Mouse (Mus musculus): ENCODE measurements around the gene Hbb-bs.
"Not testable (repeated sequence)": the region's sequence is repeated elsewhere in the genome, so short reads cannot be mapped to it uniquely, and the experiment has no call there.

Hbb-bs gene

GRCm38 (mm10) chr7:103827808-103828207 lies at the start of gene Hbb-bs:
Gene Hbb-bs, minus strand, starts transcription at chr7:103828096.
- DNase-seq: no peak

DNA sequence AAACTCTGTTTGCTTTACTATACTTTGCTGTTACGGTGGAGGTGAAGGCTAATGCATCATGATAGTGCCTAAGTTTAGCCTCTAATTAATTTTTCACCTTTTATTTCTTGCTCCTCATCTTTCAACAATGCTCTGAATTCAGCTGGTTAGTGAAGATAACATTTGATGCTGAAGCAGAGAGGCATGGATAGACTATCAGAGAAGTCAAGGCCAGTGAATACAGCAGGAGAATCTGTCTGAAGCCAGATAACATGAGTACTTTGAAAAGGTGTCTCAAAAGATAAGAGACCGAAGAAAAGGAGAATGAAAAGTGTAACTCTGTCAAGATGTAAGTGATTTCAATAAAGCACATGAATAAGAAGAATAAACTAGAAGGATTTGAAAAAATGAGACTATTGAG lies 49.2 kb upstream of the Hbb-bs start:
- no peak for DNase-seq

DNA sequence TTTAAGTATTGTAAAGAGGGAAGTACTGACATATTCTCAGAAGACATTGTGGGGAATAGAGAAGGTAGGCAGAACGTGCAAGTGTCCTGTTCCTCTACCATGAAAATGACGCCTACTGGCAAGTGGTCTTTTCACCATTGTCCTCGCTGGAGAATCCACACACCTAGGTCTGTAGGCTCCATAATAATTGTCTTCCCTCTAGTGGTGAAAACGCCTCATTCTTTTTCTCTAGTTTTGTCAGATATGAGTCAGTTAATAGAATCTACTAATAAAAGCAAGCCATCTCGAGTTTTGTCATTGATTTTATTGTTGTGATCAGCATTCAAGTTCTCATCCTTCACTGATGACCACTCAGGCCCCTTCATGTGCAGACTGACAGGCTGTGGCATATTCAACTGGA lies 46.6 kb upstream of the Hbb-bs start:
- DNase-seq: no peak

DNA sequence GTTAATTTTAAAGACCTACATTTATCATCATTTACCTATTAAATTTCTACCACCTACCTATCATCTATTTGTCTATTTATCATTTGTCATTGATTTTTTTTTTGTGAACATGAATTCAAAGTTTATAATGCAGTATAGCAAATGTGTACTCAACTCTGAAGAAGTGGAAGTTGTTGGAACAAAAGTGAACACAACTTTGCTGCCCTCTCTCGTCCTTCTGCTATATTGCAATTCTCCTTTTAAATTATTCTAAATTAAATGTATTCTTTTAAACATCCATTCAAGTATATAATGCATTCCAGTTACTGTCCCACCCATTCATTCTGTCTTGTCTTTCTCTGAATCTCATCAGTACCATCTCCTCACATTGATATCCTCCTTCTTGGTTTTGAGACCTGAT lies 45.2 kb upstream of the Hbb-bs start:
- no peak for DNase-seq

GRCm38 (mm10) chr7:103870667-103871066 lies 42.8 kb upstream of the Hbb-bs start:
- no peak for DNase-seq

DNA sequence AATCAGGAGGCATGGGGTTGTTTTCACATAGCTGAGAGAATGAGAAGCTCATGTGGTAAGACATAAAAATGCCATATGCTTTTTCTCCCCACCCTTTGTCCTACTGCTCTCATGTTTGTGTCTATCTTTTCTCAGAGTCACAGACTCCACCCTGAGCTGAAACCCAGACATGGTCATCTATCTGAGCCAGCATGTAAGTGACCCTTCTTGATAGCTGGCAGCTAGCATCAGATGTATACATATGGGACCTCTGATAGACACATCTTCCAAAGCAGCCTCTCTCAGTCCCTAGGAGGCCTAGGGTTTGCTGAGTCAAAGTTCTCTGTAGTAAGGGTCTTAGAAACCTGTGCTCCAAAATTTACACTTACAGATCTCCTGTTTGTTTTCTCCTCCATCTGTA lies 37.8 kb upstream of the Hbb-bs start:
- DNase-seq: no peak

GRCm38 (mm10) chr7:103861531-103861930 lies 33.6 kb upstream of the Hbb-bs start:
- no peak for DNase-seq

DNA sequence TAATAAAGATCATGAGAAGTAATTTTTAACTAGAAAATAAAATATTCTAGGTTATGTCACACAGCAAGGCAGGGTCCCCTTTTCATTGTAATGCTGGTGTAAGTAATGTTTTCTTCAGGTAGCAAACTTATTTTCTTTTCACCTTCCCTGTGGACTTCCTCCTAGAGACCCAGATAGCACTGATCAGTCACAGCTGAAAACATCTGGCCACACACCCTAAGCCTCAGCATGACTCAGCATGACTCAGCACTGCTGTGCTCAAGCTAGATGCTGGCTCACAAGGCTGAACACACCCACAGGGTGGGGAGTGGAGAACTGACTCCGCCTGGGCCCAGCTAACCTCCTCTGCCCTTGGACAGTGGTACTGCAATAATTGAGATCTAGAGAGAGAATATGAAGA lies 33.0 kb upstream of the Hbb-bs start:
- peak; percentile 5 for DNase-seq

DNA sequence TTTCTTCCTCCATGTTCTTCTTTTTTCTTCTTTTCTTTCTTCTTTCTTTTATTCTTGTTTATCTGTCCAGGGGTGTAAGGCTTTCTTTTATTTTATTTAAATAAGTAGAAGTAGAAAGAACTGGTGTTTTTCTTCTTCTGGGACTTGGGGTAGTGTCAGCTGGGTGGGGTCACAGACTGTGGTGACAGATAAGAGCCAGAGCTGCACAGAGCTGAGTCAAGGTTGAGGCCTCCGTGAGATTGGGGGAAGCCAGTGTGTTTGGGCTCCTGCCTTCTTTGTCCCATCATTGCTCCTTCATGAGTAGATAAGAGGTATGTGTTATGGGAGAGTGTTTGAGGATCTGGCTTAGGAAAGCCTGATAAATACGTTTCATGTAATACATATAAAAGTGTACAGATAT lies 31.2 kb upstream of the Hbb-bs start:
- DNase-seq: no peak

DNA sequence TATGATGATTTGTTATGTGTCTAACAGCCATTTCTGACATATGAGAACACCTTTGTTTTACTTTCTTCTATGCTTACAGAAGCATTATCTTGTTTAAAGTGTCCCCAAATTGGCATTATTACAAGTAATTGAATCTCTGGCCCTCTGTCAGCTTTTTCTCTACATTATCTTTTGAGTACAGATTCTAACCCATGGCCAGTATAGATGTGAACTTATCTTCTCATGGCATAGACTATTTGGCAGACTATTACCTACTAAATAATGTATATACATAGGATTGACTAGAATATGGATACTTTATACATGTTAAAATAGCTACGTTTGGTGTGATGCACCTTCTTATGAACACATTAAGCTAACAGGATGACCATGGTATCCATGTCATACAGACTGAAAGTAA lies 26.8 kb upstream of the Hbb-bs start:
- no peak for DNase-seq

DNA sequence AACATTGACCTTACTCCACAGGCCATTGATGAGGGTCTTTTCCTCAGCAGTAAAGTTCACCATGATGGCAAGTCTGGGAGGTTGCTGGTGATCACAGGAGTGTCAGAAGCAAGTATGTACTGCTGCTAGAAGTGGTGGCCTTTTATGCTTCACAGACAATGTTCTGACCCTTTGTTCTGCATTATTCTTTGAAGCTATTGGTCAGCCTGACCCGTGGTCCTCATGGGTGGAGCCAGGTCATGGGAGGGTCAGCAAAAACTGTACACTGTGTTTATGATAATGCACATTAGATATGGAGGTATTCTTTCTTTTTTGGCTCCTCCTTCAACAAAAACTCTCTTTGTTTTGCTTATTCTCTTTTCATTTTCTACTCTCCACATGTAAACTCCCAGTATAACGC lies 25.2 kb upstream of the Hbb-bs start, which contains the start of gene Hbb-y:
Gene Hbb-y (minus strand): TSS at position 127 of the 400 bp plus-strand sequence.
- no peak for DNase-seq

DNA sequence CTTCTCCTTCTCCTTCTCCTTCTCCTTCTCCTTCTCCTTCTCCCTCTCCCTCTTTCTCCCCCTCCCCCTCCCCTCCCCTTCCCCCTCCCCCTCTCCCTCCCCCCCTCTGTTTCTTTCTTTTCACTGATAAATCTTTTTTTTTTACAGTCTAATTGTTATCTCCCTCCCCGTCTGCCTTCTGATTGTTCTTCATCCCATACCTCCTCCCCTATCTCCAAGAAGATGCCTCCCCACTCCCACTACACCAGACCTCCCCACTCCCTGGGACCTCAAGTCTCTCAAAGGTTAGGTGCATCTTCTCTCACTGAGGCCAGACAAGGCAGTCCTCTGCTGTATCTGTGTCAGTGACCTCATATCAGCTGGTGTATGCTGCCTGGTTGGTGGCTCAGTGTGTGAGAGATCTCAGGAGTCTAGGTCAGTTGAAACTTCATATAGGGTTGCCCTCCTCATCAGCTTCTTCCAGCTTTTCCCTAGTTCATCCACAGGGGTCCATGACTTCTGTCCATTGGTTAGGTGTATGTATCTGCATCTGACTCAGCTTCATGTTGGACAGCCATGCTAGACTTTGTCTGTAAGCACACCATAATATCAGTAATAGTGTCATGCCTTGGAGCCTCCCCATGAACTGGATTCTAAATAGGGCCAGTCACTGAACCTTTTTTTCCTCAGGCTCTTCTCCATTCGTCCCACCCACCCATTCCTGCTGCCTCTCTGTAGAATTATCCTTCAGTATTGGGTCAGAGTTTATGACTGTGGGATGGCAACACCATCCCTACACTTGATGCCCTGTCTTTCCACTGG lies 16.8 kb upstream of the Hbb-bs start:
- DNase-seq: no peak

DNA sequence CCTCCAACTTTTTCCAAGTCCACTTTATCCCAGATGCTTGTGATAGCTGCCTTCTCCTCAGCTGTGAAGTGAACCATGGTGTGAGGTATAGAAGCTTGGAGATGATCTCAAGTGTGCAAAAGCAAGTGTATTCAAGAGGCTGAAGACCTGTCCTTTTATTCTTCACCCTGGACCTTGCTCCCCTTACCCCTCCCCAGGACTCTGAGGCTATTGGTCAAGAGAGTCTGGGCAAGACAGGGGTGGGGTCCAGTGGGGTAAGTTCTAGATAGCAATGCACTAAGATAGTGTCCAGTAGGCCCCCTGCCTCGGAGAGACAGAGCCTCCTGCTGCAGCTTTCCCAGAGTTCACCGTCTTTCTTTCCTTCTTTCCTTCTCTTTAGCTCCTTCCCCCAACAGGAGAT lies 15.1 kb upstream of the Hbb-bs start, which contains the start of gene Hbb-bh1:
Gene Hbb-bh1 (minus strand): TSS at position 131 of the 400 bp plus-strand sequence.
- DNase-seq: no peak

DNA sequence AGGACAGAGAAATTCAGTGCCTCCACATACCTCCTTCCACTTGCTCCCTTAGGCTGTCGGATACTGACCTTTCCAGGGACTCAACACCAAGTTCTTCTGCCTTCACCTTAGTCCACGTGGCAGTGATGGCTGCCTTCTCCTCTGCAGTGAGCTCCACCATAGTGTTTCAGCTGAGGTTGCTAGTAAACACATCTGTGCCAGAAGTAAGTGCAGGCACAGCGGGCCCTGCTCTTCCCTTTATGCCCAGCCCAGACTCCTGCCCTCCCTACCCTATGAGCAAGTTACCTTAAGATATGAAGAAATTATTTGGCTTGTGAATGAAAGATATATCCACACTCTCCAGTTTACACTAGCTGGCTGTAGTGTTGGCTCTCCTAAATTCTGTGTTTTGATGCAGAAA lies 12.4 kb upstream of the Hbb-bs start, which contains the start of gene Hbb-bh2:
Gene Hbb-bh2 (minus strand): TSS at position 253 of the 400 bp plus-strand sequence.
- no peak for DNase-seq

GRCm38 (mm10) chr7:103827139-103827538 lies 757 bp downstream of the Hbb-bs start:
- DNase-seq: not testable (repeated sequence)

- DNase-seq: no peak
Measured at GRCm38 (mm10) chr7:103826255-103826887, 1.5 kb downstream of the Hbb-bs start.

DNA sequence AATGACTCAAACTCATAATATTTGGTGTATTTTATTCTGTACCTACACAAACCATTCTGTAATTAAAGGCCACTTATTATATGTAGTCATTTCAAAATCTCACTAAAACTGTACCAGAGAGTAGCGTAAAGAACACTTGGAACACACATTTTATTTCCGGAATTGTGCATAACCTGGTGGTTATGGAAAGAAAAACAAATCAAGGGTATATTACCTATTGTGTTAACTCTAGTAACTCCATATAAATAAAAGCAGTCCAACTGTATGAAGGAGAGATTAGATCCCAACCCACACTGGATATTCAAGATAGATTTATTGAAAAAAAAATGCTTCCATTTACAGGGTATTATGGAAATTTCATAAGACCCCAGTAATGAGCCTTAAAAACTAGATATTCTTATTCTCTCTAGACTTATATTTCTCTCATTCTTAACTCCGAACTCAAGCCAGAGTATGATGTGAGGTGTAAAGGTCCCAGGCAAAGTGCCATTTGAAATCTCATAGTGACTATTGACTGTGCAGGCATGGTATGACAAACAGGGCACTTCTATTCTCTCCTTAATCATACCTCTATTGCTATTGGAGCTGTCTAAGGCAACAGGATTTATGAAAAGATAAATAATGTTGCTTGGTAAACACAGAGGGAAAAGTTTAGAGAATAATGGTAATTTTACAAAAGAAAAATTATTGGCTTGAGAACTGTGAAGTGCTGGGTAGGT lies 2.2 kb downstream of the Hbb-bs start:
- DNase-seq: no peak

GRCm38 (mm10) chr7:103824597-103824996 lies 3.3 kb downstream of the Hbb-bs start:
- no peak for DNase-seq

- not testable (repeated sequence) for DNase-seq
Measured at GRCm38 (mm10) chr7:103815085-103815484, 12.8 kb downstream of the Hbb-bs start.

GRCm38 (mm10) chr7:103813766-103814165 lies 14.1 kb downstream of the Hbb-bs start, which contains the start of gene Hbb-bt:
Gene Hbb-bt, minus strand, starts transcription at chr7:103813996.
- DNase-seq: no peak

GRCm38 (mm10) chr7:103813152-103813551 lies 14.7 kb downstream of the Hbb-bs start:
- not testable (repeated sequence) for DNase-seq

DNA sequence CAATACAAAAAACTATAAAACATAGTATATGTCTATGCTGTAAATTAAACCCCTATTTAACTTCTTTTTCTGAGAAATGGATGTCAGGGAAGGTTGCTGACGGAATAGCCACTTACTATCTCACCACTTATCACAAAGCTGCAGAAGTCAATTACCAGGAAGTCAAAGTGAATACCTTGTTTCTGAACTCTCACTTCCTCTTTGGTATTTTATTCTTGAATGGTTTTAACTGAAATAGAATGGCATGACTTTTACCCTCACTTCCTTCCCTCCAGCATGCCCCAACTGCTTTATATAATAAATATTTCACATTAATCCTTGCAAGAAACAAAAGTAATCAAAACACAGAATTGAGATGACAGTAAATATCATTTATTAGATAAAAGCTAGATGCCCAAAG lies 15.7 kb downstream of the Hbb-bs start:
- no peak for DNase-seq

DNA sequence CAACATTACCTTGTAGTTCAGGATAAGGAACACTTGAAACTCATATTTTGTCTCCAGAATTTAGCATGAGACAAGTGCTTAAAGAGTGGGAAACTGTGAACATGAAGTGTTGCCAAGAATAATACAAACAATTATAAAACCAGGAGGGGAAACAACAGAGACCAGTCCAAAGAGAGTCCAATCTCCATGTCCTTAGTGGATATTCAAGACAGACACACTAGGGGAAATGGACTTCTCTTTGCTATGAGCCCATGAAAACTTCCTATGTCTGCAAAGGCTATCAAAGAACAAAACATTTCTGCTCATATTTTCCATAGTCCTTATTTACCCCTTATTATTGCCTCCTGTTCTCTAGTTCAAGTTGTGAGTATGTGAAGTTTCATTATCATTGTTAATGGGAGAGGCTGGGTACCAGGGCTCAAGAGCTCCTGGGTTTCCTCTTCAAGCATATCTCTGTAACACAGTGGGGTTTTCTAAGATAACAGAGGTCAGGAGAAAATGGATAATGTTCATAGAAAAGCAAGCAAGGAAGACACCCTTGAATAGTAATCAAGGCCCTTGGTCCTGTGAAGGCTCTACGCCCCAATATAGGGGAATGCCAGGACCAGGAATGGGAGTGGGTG lies 16.6 kb downstream of the Hbb-bs start:
- DNase-seq: no peak
